Mouse (Mus musculus) lung, adult 2 months (tissue): ENCODE data around the gene Adgrf3.

ENCODE experiments used
- CTCF ChIP-seq: fragments of 200-500 bp; IDR thresholded peaks from 2 replicates; pipeline ENCODE4 v1.5.1; 2011; ENCODE audit warnings: mild to moderate bottlenecking, low read length, control low read depth; ENCODE audit not compliant: insufficient read depth
- POLR2A ChIP-seq: fragments of 200-500 bp; IDR thresholded peaks from 2 replicates; pipeline ENCODE4 v1.6.1; 2011; ENCODE audit warnings: low read depth, mild to moderate bottlenecking, control low read depth, low read length, borderline replicate concordance; ENCODE audit errors: extremely low read depth

DNA sequence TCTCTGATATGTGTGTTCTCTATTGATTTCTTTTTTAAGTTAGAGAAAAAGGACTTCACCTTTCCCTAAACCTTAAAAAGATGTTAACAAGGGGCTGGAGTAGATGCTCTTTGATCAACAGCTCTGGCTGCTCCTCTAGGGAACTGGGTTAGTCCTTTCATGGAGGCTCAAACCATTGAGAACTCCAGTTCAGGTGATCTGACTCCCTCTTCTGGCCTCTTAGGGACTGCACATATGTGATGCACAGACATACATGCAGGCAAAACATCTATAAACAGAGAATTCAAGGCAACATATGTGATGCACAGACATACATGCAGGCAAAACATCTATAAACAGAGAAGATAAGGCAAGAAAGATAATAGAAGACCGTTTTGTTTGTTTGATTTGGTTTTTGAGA is 13.1 kb downstream of the Adgrf3 start:
- no peak for TF ChIP-seq CTCF
- no peak for TF ChIP-seq POLR2A
